Mouse (Mus musculus) natural killer cell, adult 2 months (primary cell): ENCODE data around the gene Hint1.
"Not testable (repeated sequence)": the region's sequence is repeated elsewhere in the genome, so short reads cannot be mapped to it uniquely, and the experiment has no call there.

ENCODE experiments used
- DNase-seq, 2 experiments: peaks; one replicate each; pipeline ENCODE4 v3.0.0; 2022; ENCODE audit warnings: low spot score in 2 of 2

The Hint1 gene

DNA sequence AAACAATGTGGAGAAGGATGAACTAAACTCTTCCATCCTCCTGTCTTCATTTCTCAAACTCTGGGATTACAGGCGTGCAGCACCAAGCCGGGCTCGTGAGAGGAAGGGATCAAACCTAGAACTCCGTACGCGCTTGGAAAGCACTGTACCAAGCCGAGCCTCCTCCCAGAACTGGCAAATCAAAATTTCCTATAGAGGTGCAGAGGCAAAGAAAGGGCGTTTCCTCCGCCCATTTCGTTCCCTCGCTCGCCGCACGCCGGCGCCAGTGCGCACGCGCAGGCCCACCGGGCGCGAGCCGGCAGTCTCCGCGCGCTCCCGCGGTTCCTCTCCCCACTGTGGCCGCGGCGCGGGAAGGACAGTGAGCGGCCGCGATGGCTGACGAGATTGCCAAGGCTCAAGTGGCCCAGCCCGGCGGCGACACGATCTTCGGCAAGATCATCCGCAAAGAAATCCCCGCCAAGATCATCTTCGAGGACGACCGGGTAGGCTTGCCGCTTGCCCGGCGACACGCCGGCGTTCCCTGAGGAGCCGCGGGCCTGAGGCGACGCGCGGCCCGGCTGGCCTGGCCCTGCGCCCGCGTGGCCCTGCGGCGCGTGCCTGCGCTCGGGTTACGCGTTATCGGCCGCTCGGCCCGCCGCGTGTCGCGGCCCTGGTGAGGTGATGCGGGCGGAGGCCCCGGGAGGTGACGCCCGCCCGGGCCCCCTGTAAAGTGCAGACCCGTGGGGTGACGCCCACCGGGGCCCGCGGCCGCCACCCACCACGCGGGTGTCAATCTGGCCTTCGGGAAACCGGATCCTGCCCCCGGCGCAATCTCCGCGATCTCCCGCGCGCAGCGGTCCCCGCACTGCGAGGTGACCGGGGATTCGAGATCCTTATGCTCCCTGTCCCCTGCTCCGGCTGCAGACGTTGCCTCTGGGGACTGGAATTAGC, at the start of gene Hint1:
Gene Hint1, plus strand, starts transcription at position 265 of the 930 bp plus-strand sequence.
- DNase-seq = peak; percentile 85 to 88

DNA sequence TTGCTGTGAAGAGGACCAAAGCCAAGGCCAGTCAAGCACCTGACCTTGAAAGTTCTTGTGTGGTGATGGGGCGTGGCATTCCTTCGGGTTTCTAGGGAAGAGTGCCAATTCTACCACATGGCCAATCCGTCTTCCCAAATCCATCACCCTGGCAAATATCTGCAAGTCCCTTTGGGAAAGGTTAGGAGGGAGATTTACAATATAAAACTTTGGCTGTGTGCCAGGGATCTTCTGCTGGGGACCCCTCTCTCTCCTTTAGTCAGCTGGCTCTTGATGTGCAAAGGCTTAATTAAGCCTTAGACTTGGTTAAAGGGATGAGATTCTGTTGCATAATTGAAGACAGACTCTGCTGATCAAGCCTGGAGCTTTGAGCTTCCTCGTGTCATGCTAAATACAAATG, 48.7 kb upstream of the Hint1 start:
- DNase-seq = no peak

DNA sequence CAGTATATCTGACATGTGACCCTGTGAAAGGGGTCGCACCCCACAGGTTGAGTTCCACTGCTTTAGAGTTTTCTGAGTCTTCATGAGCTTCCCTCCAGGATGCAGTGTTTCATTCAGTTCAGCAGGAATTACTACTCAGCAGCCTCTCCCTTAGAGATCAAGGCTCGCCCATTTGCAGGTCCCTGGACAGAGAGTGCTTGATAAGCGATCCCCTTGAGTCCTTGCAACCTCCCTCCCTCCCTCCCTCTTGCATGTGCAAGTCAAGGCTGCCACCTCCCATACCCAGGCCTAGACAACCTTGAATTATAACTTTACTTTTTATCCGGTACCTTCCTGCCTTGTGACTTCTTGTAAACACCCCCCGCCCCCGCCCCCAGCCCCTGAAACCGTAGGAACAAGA, 46.7 kb upstream of the Hint1 start:
- no peak for DNase-seq

DNA sequence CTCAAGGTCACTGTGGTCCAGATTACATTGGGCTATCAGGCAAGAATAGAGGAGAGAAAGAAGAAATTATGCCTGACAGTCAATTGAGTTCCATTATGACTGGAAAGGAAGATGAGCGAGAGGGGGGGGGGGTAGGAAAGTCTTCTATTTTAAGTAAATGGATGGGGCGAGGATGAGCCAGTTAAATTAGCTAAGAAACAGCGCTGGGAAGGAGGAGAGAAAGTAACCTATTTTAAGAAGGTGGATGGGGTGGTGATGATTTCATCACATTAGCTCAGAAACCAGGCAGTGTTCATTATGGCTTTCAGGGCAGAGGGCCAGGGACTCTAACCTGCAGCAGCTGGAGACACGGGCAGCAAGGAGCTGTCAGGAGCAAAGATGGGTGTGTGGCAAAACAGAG, 42.7 kb upstream of the Hint1 start:
- no peak for DNase-seq

DNA sequence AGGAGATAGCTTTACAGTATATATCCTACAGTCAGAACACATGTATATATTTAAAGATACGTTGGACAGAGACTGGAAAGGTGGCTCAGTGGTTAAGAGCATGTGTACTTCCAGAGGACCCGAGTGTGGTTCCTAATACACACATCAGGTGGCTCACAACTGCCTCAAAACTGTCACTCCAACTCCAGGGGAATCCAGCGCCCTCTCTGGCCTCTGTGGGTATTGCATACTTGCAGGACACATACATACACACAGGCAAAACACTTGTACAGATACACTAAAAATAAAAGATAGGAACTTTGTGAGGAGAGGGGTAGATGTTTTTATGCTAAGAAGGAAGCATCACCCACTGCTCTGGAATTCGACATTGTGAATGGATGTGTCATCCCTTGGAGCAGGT, 40.4 kb upstream of the Hint1 start:
- DNase-seq = no peak

DNA sequence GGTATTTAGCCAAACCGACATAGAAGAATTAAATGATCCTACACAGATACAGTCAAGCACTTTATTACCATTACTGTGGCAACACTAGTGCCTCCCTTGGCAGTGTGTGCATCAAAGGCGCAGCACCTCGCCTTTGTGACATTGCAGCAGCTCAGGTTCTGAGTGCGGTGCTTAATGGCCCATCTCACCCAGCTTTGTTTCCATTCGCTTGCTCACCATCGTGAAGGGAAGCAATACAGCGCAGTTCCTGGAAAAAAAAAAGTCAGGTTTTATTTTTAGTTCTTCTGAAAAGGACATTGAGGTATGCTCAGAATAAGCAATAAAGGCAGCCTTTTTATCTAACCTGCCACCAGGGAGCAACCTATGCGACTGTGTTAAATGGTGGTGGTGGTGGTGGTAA, 39.4 kb upstream of the Hint1 start:
- no peak for DNase-seq

DNA sequence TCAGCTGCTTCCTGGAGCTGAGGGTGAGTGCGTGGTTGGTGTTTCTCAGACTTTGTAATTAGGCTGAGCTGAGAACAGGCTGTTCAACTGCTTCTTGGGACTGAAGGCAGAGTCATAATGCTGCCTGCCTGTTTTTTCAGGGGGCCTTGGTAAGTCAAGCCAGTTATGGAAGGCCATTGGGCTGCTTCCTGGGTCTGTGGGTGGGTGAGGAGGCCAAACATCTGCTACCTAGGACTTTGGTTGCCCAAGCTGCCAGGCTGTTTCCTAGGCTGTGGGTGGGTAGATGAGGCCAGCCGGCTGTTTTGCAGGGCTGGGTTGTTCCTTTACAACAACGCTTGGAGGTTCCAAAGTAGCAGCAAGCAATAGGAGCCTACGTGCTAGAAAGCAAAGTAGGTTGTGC, 32.4 kb upstream of the Hint1 start:
- no peak for DNase-seq

DNA sequence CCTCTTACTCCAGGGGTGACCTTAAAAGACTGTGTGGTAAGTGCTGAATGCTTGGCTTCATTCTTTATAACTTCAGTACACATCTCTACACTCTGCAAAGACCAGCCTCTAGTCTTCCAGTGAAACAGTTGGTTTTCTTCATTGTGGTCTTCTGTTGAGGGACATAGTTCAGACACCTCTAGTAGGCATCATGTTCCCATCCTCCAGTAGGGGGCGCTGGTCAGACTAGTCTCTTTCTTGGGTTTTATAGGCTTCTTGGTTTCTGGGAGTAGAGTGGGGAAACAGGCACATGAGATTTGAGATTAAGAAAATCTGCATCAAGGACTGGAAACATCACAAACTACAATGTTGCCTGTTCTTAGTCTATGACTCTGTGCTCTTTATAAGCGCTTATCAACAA, 31.6 kb upstream of the Hint1 start:
- peak; percentile 19 to 37 for DNase-seq

DNA sequence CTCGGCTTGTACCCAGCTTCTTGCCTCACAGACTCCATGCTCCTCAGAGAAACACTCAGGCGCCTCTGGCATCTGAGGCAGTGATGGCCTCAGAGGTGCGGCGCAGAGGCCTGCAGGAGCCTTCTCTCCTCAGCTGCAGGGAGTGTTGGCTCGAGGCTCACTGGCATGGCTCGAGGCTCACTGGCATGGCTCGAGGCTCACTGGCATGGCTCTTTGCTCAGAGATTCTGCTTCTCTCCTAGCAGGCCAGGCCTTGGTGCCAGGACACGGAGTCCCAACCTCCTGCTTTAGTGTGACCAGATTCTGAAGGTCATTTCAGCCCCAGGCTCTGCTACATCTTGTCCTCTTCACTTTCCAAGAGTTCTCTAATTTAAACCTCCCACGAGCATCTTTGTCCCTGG, 30.1 kb upstream of the Hint1 start:
- no peak for DNase-seq

DNA sequence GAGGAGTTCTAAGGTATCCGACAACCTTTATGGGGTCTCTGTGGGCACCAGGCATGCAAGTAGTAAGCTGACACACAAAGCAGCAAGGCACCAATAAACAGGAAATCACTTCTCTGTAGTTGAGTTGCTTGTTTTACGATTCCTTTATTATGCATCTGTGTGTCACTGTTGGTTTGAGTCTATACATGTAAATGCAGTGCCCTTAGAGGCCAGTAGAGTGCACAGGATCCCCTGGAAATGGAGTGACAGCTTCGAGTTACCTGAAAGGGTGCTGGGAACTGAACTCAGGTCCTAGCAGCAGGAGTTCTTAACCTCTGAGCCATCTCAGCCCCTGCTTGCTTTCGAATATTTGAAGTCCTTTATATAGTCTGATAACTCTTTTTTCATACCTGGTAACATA, 26.5 kb upstream of the Hint1 start:
- no peak for DNase-seq

DNA sequence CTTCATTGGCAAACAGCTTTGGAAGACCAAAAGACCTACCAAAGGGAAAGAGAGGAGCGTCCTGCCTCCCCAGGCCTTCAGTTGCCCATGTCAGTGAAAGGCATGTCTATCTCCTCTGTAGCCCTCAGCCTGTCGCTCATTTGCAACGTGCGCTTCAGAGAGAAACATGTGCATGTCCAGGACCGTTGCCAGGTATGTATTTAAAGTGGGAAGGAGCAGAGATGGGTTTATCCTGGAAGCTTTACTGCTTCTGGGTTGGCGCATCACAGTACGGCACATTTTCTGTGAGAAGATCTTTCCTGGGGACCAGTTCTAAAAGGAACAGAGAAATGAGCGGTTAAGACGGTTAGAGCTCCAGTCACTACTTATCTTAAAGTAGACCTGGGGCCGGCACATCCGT, 25.3 kb upstream of the Hint1 start:
- no peak for DNase-seq

DNA sequence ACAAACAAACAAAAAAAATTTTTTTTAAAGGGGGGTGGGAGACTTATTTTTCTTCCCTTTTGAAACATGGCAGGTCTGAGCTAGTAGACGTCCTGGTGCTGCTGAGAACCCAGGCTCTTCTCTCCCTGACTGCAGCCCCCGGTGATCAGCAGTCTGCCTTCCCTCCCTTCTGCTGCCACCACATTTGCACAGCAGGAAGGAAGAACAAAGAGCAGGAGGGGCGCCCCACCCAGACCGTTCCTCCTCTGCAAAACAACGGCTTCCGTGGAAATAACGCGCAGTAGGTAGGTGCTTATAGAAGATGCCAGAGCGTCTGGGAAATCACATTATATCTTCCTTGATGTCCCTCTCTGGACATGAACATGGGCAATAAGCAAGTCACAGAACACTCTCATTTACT, 21.8 kb upstream of the Hint1 start:
- DNase-seq = no peak

DNA sequence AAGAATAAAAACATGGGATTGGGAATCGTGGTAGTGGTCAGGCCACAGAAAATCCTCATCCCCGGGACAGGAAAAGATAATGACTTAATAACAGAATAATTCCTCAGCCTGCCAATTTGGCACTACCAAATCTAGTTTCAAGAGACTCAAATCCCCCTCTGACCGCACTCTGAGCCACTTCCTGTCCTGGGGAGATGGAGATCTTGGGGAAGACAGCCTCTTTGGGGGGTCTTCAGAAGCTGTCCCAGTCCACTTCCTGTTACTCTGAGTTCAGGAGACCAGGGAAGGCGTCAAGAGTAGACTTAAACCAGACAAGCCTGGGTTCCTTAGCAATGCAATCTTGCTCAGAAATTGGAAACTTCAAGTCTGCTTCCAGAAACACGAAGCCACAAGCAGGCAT, 21.2 kb upstream of the Hint1 start:
- no peak for DNase-seq

DNA sequence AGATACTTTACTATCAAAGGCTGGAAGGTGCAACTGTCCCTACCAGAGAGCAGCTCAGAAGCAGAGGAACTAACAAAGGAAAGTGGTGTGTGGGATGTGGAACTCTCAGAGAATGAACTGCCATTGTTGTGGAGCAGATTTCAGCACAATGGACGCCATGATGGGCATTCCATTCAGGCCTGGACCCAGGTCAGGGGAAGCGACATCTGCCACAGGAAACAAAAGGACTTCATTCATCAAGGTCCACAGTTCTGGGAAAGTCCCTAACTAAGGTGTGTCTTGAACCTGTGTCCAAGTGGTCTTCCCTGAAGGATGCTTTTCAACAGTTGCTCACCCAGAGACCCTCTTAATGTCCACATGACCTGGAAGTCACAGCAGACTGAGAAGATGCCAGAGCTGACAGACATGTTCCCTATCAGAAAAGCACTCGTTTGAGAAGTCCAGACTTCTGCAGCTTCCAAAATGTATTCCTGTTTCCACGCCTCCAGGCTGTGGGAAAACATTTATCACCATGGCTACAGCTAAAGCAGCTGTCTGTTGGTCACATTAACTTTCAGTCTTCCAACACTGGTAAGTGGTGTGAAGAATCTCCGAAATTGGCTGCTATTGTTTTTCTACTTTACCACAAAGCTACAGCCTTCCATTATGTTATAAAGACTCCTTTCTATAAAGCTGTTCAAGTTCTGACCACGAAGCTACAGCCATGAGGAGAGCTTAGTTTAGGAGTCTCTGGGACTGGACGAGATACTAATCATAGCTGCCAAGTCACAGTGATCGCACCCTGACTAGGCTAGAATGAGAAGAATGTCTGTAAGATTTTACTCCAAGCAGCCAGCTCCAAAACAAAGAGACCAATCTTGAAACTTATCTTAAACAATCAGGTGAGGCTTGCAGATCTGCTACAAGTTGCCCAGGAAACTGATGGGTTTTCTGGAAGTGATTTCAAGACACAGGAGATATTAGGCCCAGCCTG, 20.4 kb upstream of the Hint1 start:
- no peak for DNase-seq

DNA sequence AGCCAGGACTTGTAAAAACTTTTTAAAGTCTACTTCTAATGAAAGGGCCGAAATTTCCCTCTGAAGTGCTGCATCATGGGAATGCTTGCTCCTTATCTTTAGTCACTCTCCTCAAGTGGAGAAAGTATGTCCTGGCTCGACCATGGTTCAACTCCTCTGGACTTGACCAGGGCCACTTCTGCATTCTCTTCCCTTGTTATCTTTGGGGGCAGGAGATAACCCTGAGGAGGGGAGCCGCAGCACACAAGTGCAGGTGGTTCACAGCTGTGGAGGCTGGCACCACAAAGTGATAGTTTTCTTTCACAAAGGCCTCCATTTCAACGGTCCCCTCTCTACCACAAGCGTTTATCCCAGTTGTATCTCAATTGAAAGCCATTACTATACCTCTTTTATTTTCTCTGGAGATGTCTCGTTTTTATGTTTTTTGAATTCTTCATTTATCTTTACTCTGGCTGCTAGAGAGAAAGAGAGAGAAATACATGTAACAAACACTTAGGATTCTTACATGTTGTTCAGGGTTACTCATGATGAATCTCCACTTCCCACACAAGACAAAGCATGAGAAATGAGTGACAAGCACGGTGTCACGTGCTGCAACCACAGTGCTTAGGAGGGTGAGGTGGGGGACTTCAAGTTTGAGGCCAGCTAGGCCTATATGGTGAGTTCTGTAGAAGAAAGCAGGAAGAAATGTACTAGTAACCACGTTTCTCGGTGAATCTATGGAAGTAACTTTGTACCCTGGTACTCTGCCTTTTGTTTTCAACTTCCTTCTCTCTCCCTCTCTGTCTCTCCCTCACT, 16.0 kb upstream of the Hint1 start:
- no peak for DNase-seq

DNA sequence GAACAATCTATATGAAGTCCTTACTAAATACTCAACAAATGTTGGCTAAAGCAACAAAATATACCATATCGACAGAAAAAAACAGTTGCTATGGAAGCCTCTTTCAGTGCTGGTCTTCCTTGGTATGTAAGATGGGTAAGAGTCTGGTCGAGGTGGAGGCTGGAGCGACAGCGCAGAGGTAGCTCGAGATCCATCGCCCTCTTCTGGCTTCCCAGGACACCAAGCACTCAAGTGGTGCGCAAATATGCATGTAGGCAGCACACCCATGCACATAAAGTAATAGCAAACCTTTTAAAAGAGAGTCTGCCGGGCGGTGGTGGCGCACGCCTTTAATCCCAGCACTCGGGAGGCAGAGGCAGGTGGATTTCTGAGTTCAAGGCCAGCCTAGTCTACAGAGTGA, 14.5 kb upstream of the Hint1 start:
- DNase-seq = no peak

DNA sequence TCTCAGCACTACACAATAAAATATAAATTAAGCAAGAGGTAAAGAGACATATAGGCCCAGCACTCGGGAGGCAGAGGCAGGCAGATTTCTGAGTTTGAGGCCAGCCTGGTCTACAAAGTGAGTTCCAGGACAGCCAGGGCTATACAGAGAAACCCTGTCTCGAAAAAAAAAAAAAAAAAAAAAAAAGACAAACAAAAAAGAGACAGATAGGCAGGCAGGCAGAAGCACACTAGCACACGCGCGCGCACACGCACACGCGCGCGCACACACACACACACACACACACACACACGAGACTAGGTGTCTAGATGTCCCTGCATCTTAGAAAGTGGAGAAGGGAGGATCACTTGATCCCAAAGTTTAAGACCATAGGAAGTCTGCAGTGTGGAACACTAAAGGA, 7.3 kb upstream of the Hint1 start:
- DNase-seq = not testable (repeated sequence)

DNA sequence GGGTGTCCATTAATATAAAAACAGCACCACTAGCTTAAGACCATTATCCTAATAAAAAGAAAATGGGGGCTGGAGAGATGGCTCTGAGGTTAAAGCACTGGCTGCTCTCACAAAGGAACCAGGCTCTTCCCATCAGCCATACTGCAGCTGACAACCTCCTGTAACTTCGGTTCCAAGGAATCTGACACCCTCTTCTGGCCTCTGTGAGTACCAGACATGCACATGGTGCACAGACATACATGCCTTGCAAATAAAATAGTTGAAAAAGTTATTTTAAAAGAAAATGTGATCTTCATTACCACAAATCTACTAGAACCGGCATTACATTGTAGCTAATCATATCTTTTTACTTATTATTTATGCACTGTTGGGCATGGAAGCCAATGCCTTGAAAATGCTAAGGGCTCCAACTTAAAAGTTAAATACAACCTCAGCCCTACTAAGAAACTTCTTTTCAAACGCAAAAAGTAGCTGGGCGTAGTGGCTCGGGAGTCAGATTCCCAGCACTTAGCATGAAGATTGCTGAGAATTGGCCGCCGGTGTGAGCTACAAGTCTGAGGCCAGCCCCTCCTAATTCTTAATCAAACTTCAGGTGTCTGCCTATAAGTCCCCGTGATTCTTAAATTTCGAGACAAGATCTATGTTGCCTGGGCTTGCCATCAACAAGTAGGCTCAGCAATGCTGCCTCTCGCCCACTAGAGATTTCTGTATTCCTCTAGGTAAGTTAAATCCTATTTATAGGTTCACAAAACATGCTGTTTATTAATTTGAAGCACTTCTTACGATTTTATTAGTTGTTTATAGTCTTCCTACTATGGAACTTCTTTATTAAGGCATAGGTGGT, 6.6 kb upstream of the Hint1 start:
- peak in 1 of 2 experiments; percentile 13 for DNase-seq

DNA sequence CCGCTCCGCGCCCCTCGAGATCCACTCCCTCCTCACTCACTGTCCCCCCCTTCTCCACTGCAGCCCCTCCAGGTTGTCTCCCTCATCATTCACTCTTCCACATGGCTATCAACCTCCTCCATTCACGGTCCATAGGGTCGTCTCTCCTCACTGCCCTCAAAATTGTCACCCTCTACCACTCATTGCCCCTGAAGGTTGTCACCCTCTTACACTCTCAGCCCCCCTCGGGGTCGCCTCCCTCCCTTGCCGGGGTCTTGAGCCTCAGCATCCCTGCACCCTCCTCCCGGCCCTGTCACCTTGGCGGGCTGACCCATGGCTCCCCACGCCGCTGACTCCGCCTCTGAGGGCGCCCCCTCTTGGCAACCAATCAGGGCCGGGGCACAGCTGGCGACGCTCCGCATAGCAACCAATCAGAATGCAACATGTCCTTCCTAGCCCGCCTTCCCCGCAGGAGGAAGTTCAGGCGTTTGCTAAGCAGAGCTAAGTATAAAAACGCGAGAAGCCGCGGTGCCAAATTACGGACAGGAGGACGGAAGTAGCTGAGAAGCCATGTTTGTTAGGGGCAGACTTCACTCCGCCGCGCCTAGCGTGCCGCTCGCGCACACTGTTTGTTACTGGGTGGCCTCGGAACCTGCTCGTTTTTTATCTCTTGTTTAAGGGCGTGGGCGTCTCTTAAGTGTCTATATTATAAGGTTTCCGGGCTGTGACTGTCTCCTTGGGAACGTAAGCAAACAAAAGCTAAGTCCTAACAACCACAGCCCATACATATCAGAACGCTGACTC, 5.7 kb upstream of the Hint1 start, which contains the start of gene Lyrm7:
Gene Lyrm7, minus strand, starts transcription at position 661 of the 783 bp plus-strand sequence.
- DNase-seq = peak; percentile 96 to 97
